Mouse (Mus musculus) MEL (cell line): ENCODE measurements at regions not wholly inside any gene's neighbourhood (a gene's known extent, or its start where the extent isn't known, plus 50 kb on each side); places are given as distances from the start of the nearest gene placed in this dataset.

Source experiments
- BHLHE40 ChIP-seq: IDR thresholded peaks from 2 replicates; pipeline ENCODE4 v1.6.1; 2012; ENCODE audit warnings: low read depth, mild to moderate bottlenecking, inconsistent platforms, low read length, improper control_type of control experiment, borderline replicate concordance
- CTCF ChIP-seq, 3 experiments: IDR thresholded peaks in 2 of 3; conservative IDR thresholded peaks in 1 of 3; 2 replicates each; pipeline ENCODE4 v1.5.1; 2011 to 2012; ENCODE audit warnings: low read length in 3 of 3, low read depth in 2 of 3, mild to moderate bottlenecking in 2 of 3, improper control_type of control experiment in 1 of 3, inconsistent platforms in 1 of 3, mixed read lengths in 1 of 3, moderate library complexity in 1 of 3; ENCODE audit not compliant: control insufficient read depth in 1 of 3, insufficient read depth in 1 of 3, poor library complexity in 1 of 3, severe bottlenecking in 1 of 3
- ETS1 ChIP-seq: IDR thresholded peaks from 2 replicates; pipeline ENCODE4 v1.6.1; 2012; ENCODE audit warnings: low read depth, mild to moderate bottlenecking, inconsistent platforms, low read length, improper control_type of control experiment, moderate library complexity
- HCFC1 ChIP-seq: IDR thresholded peaks from 2 replicates; pipeline ENCODE4 v1.6.1; 2012; ENCODE audit warnings: low read depth, mild to moderate bottlenecking, inconsistent platforms, low read length, improper control_type of control experiment, moderate library complexity
- MYC ChIP-seq: IDR thresholded peaks from 2 replicates; pipeline ENCODE4 v1.6.1; 2011; ENCODE audit warnings: low read depth, mild to moderate bottlenecking, low read length, improper control_type of control experiment, moderate library complexity
- POLR2A ChIP-seq, 2 experiments: IDR thresholded peaks; 2 replicates each; pipeline ENCODE4 v1.6.1; 2011 to 2012; ENCODE audit warnings: low read length in 2 of 2, mild to moderate bottlenecking in 2 of 2, control low read depth in 1 of 2, improper control_type of control experiment in 1 of 2, low read depth in 1 of 2, moderate library complexity in 1 of 2; ENCODE audit not compliant: control insufficient read depth in 1 of 2, insufficient read depth in 1 of 2, poor library complexity in 1 of 2
- POLR2AphosphoS5 ChIP-seq: IDR thresholded peaks from 2 replicates; pipeline ENCODE4 v1.6.1; 2012; ENCODE audit warnings: low read depth, borderline replicate concordance, mild to moderate bottlenecking, inconsistent platforms, low read length, moderate library complexity, mixed read lengths
- TCF12 ChIP-seq: IDR thresholded peaks from 2 replicates; pipeline ENCODE4 v1.6.1; 2014; ENCODE audit warnings: low read depth, mild to moderate bottlenecking, inconsistent platforms, low read length, improper control_type of control experiment, moderate library complexity
- UBTF ChIP-seq: IDR thresholded peaks from 2 replicates; pipeline ENCODE4 v1.6.1; 2012; ENCODE audit warnings: low read depth, mild to moderate bottlenecking, inconsistent platforms, low read length, improper control_type of control experiment, moderate library complexity, borderline replicate concordance; ENCODE audit not compliant: insufficient read depth
- USF2 ChIP-seq, 2 experiments: IDR thresholded peaks; 2 replicates each; pipeline ENCODE4 v1.6.1; 2011 to 2012; ENCODE audit warnings: improper control_type of control experiment in 2 of 2, low read length in 2 of 2, borderline replicate concordance in 1 of 2, inconsistent platforms in 1 of 2, low read depth in 1 of 2, mild to moderate bottlenecking in 1 of 2; ENCODE audit not compliant: insufficient read depth in 1 of 2

GRCm38 (mm10) chr2:166309882-166310281 lies 154.4 kb upstream of the Sulf2 start:
- TF ChIP-seq TCF12 (no peak), CTCF (IDR thresholded peaks at IDR 0.05 in 2 of 3, conservative IDR thresholded peaks at IDR 0.05 in 1 of 3; ENCODE audit: control insufficient read depth in 1 of 3, insufficient read depth in 1 of 3, low read depth in 2 of 3, low read length in 3 of 3, poor library complexity in 1 of 3, severe bottlenecking in 1 of 3) (no peak), POLR2AphosphoS5 (no peak), HCFC1 (no peak), USF2 (IDR thresholded peaks at IDR 0.05; ENCODE audit: borderline replicate concordance in 1 of 2, insufficient read depth in 1 of 2, low read depth in 1 of 2, low read length in 2 of 2) (no peak), BHLHE40 (no peak), MYC (no peak), UBTF (no peak), POLR2A (IDR thresholded peaks at IDR 0.05; ENCODE audit: control insufficient read depth in 1 of 2, insufficient read depth in 1 of 2, low read depth in 1 of 2, low read length in 2 of 2, poor library complexity in 1 of 2) (no peak), ETS1 (no peak)
